Mouse (Mus musculus) limb, embryonic 14.5 days (tissue): ENCODE measurements around the gene Socs5. TPM values are rescaled to one million over a fixed set of nuclear protein-coding genes. Genes with fewer than 3 reads are reported as not detected.

Experiments
- ATAC-seq: fragments of 200-750 bp; cut with Nextera tagmentation; 2 replicates; pipeline ENCODE4 v1.8.0; 2017; ENCODE audit warnings: low read depth, moderate number of reproducible peaks, moderate TSS enrichment; ENCODE audit not compliant: low FRiP score
- DNase-seq: peaks from one replicate; pipeline ENCODE4 v3.0.0-alpha.2; 2015; ENCODE audit warnings: low spot score
- H3K27ac ChIP-seq: fragments of 300-500 bp; sonication (generic); replicated peaks from 2 replicates; pipeline ENCODE4 v1.5.1; 2014; ENCODE audit warnings: low read depth, mild to moderate bottlenecking, low read length, moderate library complexity, mixed read lengths
- H3K27me3 ChIP-seq: fragments of 300-500 bp; sonication (generic); 2 replicates; pipeline ENCODE4 v1.6.1; 2014; ENCODE audit warnings: low read length, mixed read lengths; ENCODE audit not compliant: control insufficient read depth, insufficient read depth
- H3K36me3 ChIP-seq: fragments of 300-500 bp; sonication (generic); 2 replicates; pipeline ENCODE4 v1.6.1; 2014; ENCODE audit warnings: mild to moderate bottlenecking, low read length, moderate library complexity, mixed read lengths; ENCODE audit not compliant: control insufficient read depth, insufficient read depth
- H3K4me1 ChIP-seq: fragments of 300-500 bp; sonication (generic); 2 replicates; pipeline ENCODE4 v1.6.1; 2014; ENCODE audit warnings: antibody characterized with exemption, low read length, mixed read lengths; ENCODE audit not compliant: control insufficient read depth, insufficient read depth
- H3K4me2 ChIP-seq: fragments of 300-500 bp; sonication (generic); replicated peaks from 2 replicates; pipeline ENCODE4 v1.6.1; 2014; ENCODE audit warnings: low read depth, mild to moderate bottlenecking, low read length, moderate library complexity; ENCODE audit not compliant: severe bottlenecking
- H3K4me3 ChIP-seq: fragments of 300-500 bp; sonication (generic); replicated peaks from 2 replicates; pipeline ENCODE4 v1.5.1; 2014; ENCODE audit warnings: low read length
- H3K9ac ChIP-seq: fragments of 300-500 bp; sonication (generic); 2 replicates; pipeline ENCODE4 v1.6.1; 2014; ENCODE audit warnings: mild to moderate bottlenecking, low read depth, low read length, moderate library complexity; ENCODE audit not compliant: severe bottlenecking
- H3K9me3 ChIP-seq: fragments of 300-500 bp; sonication (generic); 2 replicates; pipeline ENCODE4 v1.6.1; 2016; ENCODE audit warnings: low read length; ENCODE audit not compliant: control insufficient read depth
- POLR2A ChIP-seq: fragments of 200-500 bp; IDR thresholded peaks from 2 replicates; pipeline ENCODE4 v1.8.0; 2012; ENCODE audit warnings: inconsistent platforms, mild to moderate bottlenecking, moderate library complexity, borderline replicate concordance; ENCODE audit not compliant: insufficient read depth, insufficient read length; ENCODE audit errors: extremely low read depth
- WGBS: fragments of 180-500 bp; shearing (Covaris S2); extraction: QIAGEN DNeasy Blood & Tissue Kit; methylation state at CpG from one replicate; pipeline ENCODE4 v1.1.7; 2014; 5-methylcytosine and 5-hydroxymethylcytosine counted together
- polyA plus RNA-seq, 2 experiments: library from polyadenylated mRNA; depleted of rRNA in 1 of 2; stranded (reverse) in 1 of 2; unstranded in 1 of 2; fragments of >200 nt; fragmentation: Nextera tagmentation in 1 of 2; extraction: Ambion mirVana in 1 of 2; gene quantifications; 2 replicates each; pipeline versions ENCODE4 v1.2.1 to v1.2.3; 2012 to 2014

Gene Socs5
- polyA plus RNA-seq, 2 experiments: 18.4 to 21.2 TPM

GRCm38 (mm10) chr17:87125344-87125743 lies 17.9 kb downstream of the Socs5 start:
- H3K27me3 ChIP-seq: no peaks in the 10 kb centered on the region
- ATAC-seq (no peak), DNase-seq (no peak)
- TF ChIP-seq POLR2A: no peak
- H3K36me3 ChIP-seq: peaks cover 12% of the 10 kb centered on the region
- no peak overlapping the region for H3K27ac ChIP-seq
- H3K4me2 ChIP-seq: peak overlapping the region; percentile 32
- H3K9ac ChIP-seq: peak overlapping the region; percentile 34; the same call in 1 of the 2 replicates
- no peaks in the 10 kb centered on the region for H3K4me1 ChIP-seq
- 54% methylated on average over 18 of the region's 24 CpGs for WGBS
- no peaks in the 10 kb centered on the region for H3K9me3 ChIP-seq
- peak overlapping the region; percentile 9; the same call in 1 of the 2 replicates for H3K4me3 ChIP-seq

GRCm38 (mm10) chr17:87132258-87132657 lies 24.8 kb downstream of the Socs5 start:
- Histone ChIP-seq H3K4me3 (no peak overlapping the region), H3K4me2 (no peak overlapping the region), H3K36me3 (peaks cover 20% of the 10 kb centered on the region), H3K4me1 (no peaks in the 10 kb centered on the region), H3K9ac (no peak overlapping the region), H3K27ac (no peak overlapping the region), H3K27me3 (no peaks in the 10 kb centered on the region), H3K9me3 (no peaks in the 10 kb centered on the region)
- DNase-seq: no peak
- no peak for TF ChIP-seq POLR2A
- 70% methylated on average over 4 of the region's 4 CpGs for WGBS
- ATAC-seq: no peak

GRCm38 (mm10) chr17:87133823-87134222 lies 26.3 kb downstream of the Socs5 start:
- no peak for ATAC-seq
- WGBS: 78% methylated on average over 23 of the region's 23 CpGs
- no peak overlapping the region for H3K9ac ChIP-seq
- no peaks in the 10 kb centered on the region for H3K4me1 ChIP-seq
- no peak overlapping the region for H3K4me2 ChIP-seq
- no peak for DNase-seq
- no peak for TF ChIP-seq POLR2A
- H3K27ac ChIP-seq: no peak overlapping the region
- no peaks in the 10 kb centered on the region for H3K27me3 ChIP-seq
- no peak overlapping the region for H3K4me3 ChIP-seq
- H3K9me3 ChIP-seq: no peaks in the 10 kb centered on the region
- H3K36me3 ChIP-seq: peaks cover 20% of the 10 kb centered on the region

GRCm38 (mm10) chr17:87134631-87135030 lies 27.2 kb downstream of the Socs5 start:
- Histone ChIP-seq H3K4me1 (no peaks in the 10 kb centered on the region), H3K36me3 (peaks cover 20% of the 10 kb centered on the region), H3K9ac (no peak overlapping the region), H3K4me3 (no peak overlapping the region), H3K9me3 (no peaks in the 10 kb centered on the region), H3K4me2 (no peak overlapping the region), H3K27me3 (no peaks in the 10 kb centered on the region), H3K27ac (no peak overlapping the region)
- DNase-seq: no peak
- WGBS: 95% methylated on average over 24 of the region's 24 CpGs
- ATAC-seq: no peak
- no peak for TF ChIP-seq POLR2A

- Histone ChIP-seq H3K36me3 (peaks cover 20% of the 10 kb centered on the region), H3K9me3 (no peaks in the 10 kb centered on the region), H3K27me3 (no peaks in the 10 kb centered on the region), H3K9ac (no peak overlapping the region), H3K4me3 (no peak overlapping the region), H3K4me2 (no peak overlapping the region), H3K4me1 (no peaks in the 10 kb centered on the region), H3K27ac (no peak overlapping the region)
- ATAC-seq (no peak), DNase-seq (no peak)
- no peak for TF ChIP-seq POLR2A
- 93% methylated on average over 6 of the region's 6 CpGs for WGBS
These were observed 28.3 kb downstream of the Socs5 start for GRCm38 (mm10) chr17:87135741-87136140.
